Mouse (Mus musculus) megakaryocyte, embryonic 14.5 days (primary cell): ENCODE data around the gene Lbhd2. TPM values are rescaled to one million over a fixed set of nuclear protein-coding genes. Genes with fewer than 3 reads are reported as not detected.

Experiments used
- H3K27me3 ChIP-seq: replicated peaks from 2 replicates; pipeline ENCODE3; 2012; ENCODE audit warnings: inconsistent platforms
- H3K36me3 ChIP-seq: replicated peaks from 2 replicates; pipeline ENCODE3; 2012; ENCODE audit warnings: low read length, inconsistent platforms, mixed read lengths
- H3K4me1 ChIP-seq: 2 replicates; pipeline ENCODE4 v1.6.1; 2012; ENCODE audit warnings: inconsistent platforms
- H3K4me3 ChIP-seq: replicated peaks from 2 replicates; pipeline ENCODE3; 2012; ENCODE audit warnings: moderate library complexity, mild to moderate bottlenecking, inconsistent platforms
- H3K9me3 ChIP-seq: 2 replicates; pipeline ENCODE4 v1.6.1; 2012; ENCODE audit warnings: inconsistent platforms
- FLI1 ChIP-seq: IDR thresholded peaks from 2 replicates; pipeline ENCODE4 v1.6.1; 2012; ENCODE audit warnings: low read length, inconsistent platforms, mixed read lengths
- GATA1 ChIP-seq: IDR thresholded peaks from 3 replicates; pipeline ENCODE4 v1.6.1; 2012; ENCODE audit warnings: mixed read lengths, low read length, inconsistent platforms, borderline replicate concordance
- polyA plus RNA-seq: library from polyadenylated mRNA; stranded (reverse); fragments of >175 nt; gene quantifications from 2 replicates; pipeline ENCODE4 v1.2.3, GENCODE M21; 2012; ENCODE audit warnings: low replicate concordance; ENCODE audit not compliant: insufficient read depth

The Lbhd2 gene
- polyA plus RNA-seq, 1 experiment, result not detected

- peaks cover 2% of the 10 kb centered on the region; the same call in 1 of the 2 replicates for H3K9me3 ChIP-seq
- peak overlapping the region; percentile 90 for H3K4me3 ChIP-seq
- peaks cover 78% of the 10 kb centered on the region for H3K36me3 ChIP-seq
- TF ChIP-seq FLI1, result no peak
- no peak for TF ChIP-seq GATA1
- peaks cover 50% of the 10 kb centered on the region for H3K27me3 ChIP-seq
- H3K4me1 ChIP-seq, result peaks cover 98% of the 10 kb centered on the region
These were observed 22.6 kb downstream of the Lbhd2 start for GRCm38 (mm10) chr12:111428961-111429911.

GRCm38 (mm10) chr12:111430049-111430867, 23.6 kb downstream of the Lbhd2 start:
- TF ChIP-seq GATA1, result no peak
- TF ChIP-seq FLI1, result no peak
- peaks cover 2% of the 10 kb centered on the region; the same call in 1 of the 2 replicates for H3K9me3 ChIP-seq
- H3K27me3 ChIP-seq, result peaks cover 47% of the 10 kb centered on the region
- peaks cover 71% of the 10 kb centered on the region for H3K36me3 ChIP-seq
- peaks cover 98% of the 10 kb centered on the region for H3K4me1 ChIP-seq
- peak overlapping the region; percentile 90 for H3K4me3 ChIP-seq

DNA sequence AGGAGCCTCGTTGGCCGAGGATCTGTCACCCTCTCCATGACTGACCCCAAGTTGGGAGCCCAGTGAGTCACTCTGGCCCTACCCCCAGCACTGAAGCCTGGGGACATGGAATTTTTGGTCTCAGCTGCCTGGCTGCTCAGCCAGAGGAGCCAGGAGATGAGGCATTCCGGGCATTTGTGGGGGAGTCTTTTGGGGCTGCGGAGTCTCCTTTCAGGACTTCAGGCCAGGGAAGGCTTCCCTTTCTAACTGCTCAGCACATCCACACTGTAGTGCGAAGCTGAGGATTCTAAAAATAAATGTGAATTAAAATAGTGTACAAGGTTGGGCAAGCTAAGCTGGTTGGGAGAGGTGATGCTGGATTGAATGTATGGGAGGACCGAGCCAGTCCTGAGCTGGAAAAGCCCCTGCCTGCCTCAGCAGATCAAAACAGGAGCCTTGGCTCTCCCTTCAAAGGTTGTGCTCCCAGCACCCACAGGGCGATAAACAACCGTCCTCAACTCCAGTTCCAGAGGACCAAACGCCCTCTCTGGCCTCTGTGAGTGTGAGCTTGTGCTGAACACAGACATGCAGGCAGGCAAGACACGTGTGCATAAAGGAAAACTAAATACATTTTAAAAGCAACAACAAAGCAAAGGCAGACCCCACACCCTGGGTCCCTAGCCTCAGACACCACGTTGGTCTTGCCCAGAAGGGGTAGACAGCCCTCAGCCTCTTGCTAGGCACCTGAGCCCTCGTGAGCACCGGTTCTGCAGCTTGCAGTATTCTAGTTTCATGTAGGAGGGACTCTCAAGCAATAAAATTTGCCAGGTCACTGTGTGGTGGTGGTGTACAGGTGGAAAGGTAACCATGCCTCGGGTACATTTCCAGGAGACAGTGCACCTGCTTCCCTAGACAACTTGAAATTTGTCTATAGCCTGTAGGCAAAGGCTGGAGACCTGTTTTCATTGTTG, 24.5 kb downstream of the Lbhd2 start:
- Histone ChIP-seq H3K4me3 (peak overlapping the region; percentile 90), H3K4me1 (peaks cover 98% of the 10 kb centered on the region), H3K27me3 (peaks cover 41% of the 10 kb centered on the region)

DNA sequence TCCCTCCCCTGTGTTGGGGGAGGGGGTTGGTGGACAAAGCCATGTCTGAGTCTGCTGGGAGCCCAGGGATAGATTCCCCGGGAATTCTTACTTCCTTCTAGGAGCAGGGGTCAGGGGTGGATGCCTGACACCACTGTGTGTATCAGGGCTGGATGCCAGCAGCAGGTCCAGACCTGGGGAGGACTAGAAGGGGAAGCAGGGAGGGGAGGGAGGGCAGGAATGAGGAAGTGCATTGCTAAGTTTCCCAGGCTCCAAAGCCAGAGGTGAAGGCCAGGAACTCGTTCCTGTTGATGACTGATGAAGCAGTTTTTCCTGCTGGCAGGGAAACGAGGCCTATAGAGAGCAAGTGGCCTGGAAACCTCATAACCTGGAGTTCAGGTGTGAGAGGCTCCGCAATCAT, 25.5 kb downstream of the Lbhd2 start:
- Histone ChIP-seq H3K36me3 (peaks cover 59% of the 10 kb centered on the region), H3K4me1 (peaks cover 100% of the 10 kb centered on the region), H3K27me3 (peaks cover 39% of the 10 kb centered on the region), H3K9me3 (peaks cover 1% of the 10 kb centered on the region; the same call in 1 of the 2 replicates), H3K4me3 (no peak overlapping the region)
- no peak for TF ChIP-seq GATA1
- TF ChIP-seq FLI1, result no peak

More for the DNA sequence above, 24.5 kb downstream of the Lbhd2 start:
- Histone ChIP-seq H3K36me3 (peaks cover 62% of the 10 kb centered on the region), H3K9me3 (peaks cover 2% of the 10 kb centered on the region; the same call in 1 of the 2 replicates)
- no peak for TF ChIP-seq FLI1
- no peak for TF ChIP-seq GATA1

GRCm38 (mm10) chr12:111432751-111433331, 26.2 kb downstream of the Lbhd2 start:
- no peak for TF ChIP-seq FLI1
- TF ChIP-seq GATA1, result no peak
- peak overlapping the region; percentile 53 for H3K4me3 ChIP-seq
- peaks cover 31% of the 10 kb centered on the region for H3K27me3 ChIP-seq
- H3K36me3 ChIP-seq, result peaks cover 51% of the 10 kb centered on the region
- no peaks in the 10 kb centered on the region for H3K9me3 ChIP-seq
- peaks cover 100% of the 10 kb centered on the region for H3K4me1 ChIP-seq

GRCm38 (mm10) chr12:111434164-111434744, 27.6 kb downstream of the Lbhd2 start:
- TF ChIP-seq FLI1, result no peak
- no peak for TF ChIP-seq GATA1
- Histone ChIP-seq H3K4me1 (peaks cover 99% of the 10 kb centered on the region), H3K4me3 (peak overlapping the region; percentile 75), H3K9me3 (no peaks in the 10 kb centered on the region), H3K27me3 (peaks cover 21% of the 10 kb centered on the region), H3K36me3 (peaks cover 41% of the 10 kb centered on the region)

DNA sequence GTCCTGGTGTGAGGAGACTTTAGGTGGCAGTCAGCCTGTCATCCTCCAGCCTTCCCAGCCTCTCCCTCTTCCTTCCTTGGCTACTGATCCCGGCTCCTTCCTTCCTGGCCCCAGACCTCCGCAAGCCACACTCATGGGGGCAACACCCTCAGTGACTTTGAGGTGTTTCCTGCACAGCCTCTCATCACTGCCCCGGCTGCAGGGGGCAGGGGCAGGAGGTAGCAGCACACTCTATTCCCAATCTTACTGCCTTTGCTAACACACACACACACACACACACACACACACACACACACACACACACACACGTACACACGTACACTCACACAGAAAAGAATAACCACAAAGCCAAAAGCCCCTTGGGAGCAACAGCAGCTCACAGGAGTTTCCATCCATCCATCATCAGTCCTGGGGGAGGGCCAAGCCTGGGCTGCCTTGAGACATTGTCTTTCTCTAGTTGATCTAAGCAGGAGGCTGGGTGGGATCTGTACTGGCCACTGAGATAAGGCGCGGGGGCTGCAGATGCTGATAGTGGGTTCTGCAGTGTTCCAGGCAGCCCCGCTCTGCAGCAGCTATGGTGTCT, 28.2 kb downstream of the Lbhd2 start:
- Histone ChIP-seq H3K4me3 (peak overlapping the region; percentile 75), H3K36me3 (peaks cover 35% of the 10 kb centered on the region), H3K9me3 (0 out of 2 replicates have a peak, but pooled peaks cover under 1% of the 10 kb centered on the region), H3K27me3 (peaks cover 17% of the 10 kb centered on the region), H3K4me1 (peaks cover 96% of the 10 kb centered on the region)
- TF ChIP-seq FLI1, result no peak
- TF ChIP-seq GATA1, result no peak

DNA sequence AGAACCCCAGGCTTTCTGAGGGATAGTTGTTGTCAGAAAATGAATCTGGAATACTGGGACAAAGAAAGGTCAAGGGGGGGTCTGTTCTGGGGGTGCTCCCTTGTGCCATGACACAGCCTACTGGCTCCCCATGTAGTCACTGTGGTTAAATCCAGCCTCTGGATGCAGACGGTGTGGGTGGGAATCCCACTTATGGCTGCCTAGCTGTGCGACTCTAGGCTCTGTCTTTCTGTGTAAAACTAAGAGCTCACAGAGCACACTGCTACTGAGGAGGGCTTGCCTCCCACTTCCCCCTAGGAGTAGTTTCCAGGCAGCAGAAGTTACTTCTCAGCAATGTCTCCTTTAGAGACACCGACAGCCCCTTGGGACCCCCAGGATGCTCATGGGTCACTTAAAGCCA, 29.6 kb downstream of the Lbhd2 start:
- Histone ChIP-seq H3K27me3 (peaks cover 13% of the 10 kb centered on the region), H3K4me1 (peaks cover 84% of the 10 kb centered on the region), H3K9me3 (peaks cover 4% of the 10 kb centered on the region; the same call in 1 of the 2 replicates), H3K36me3 (peaks cover 21% of the 10 kb centered on the region), H3K4me3 (peak overlapping the region; percentile 42)
- TF ChIP-seq GATA1, result no peak
- TF ChIP-seq FLI1, result no peak
